24 mouse cellular contexts compared by ENCODE assay signal in genomic region chr6:65854020-65854419, GRCm38 (mm10).
"Had no signal": no experiment of that assay in that cellular context is flagged by ENCODE, and none has a peak within 500 bp of the region (broad histone marks: within the 10 kb centered on the region; RNA-seq: fewer than 3 reads in every experiment).

No protein-coding gene starts in this region.

- H3K27ac ChIP-seq: kidney, embryonic 15.5 days; limb, embryonic 12.5 days; limb, embryonic 15.5 days; liver, embryonic 14.5 days; lung, embryonic 15.5 days; midbrain, embryonic 12.5 days; neural tube, embryonic 15.5 days; stomach, postnatal 0 days had no signal

- H3K9me3 ChIP-seq: kidney, embryonic 15.5 days; limb, embryonic 12.5 days; limb, embryonic 15.5 days; lung, embryonic 15.5 days; midbrain, embryonic 12.5 days; neural tube, embryonic 15.5 days had no signal

- H3K27me3 ChIP-seq: kidney, embryonic 15.5 days; limb, embryonic 12.5 days; limb, embryonic 15.5 days; lung, embryonic 15.5 days; midbrain, embryonic 12.5 days; neural tube, embryonic 15.5 days had no signal

- H3K4me2 ChIP-seq: kidney, embryonic 15.5 days; limb, embryonic 12.5 days; limb, embryonic 15.5 days; liver, embryonic 11.5 days; lung, embryonic 15.5 days; midbrain, embryonic 12.5 days; neural tube, embryonic 15.5 days had no signal

- H3K9ac ChIP-seq: kidney, embryonic 15.5 days; limb, embryonic 12.5 days; limb, embryonic 15.5 days; liver, embryonic 14.5 days; liver, postnatal 0 days; lung, embryonic 15.5 days; midbrain, embryonic 12.5 days; neural tube, embryonic 15.5 days had no signal

- DNase-seq: kidney, adult 8-10 months; kidney, postnatal 10 days; kidney, postnatal 36 days; left cerebral cortex, postnatal 4 days; liver, postnatal 0 days; lung, postnatal 10 days; lung, postnatal 4 days; right cerebral cortex, adult 18-20 months; right cerebral cortex, postnatal 14 days; right cerebral cortex, postnatal 4 days; thymus, adult 2 months; thymus, postnatal 14 days; thymus, postnatal 4 days had no signal

- H3K4me1 ChIP-seq: kidney, embryonic 15.5 days; lung, embryonic 15.5 days had no signal

- ATAC-seq: liver, postnatal 0 days; midbrain, embryonic 16.5 days had no signal

- H3K36me3 ChIP-seq: kidney, embryonic 15.5 days; limb, embryonic 15.5 days; lung, embryonic 15.5 days; midbrain, embryonic 12.5 days; neural tube, embryonic 15.5 days had no signal

- H3K4me3 ChIP-seq: kidney, embryonic 15.5 days; limb, embryonic 12.5 days; limb, embryonic 15.5 days; lung, embryonic 15.5 days; midbrain, embryonic 12.5 days; myocyte; neural tube, embryonic 15.5 days had no signal
